Mouse (Mus musculus) embryonic facial prominence, embryonic 14.5 days (tissue): ENCODE results near the gene Kcnmb1. TPM values are rescaled to one million over a fixed set of nuclear protein-coding genes. Genes with fewer than 3 reads are reported as not detected.

Experiments
- ATAC-seq: fragments of 200-750 bp; cut with Nextera tagmentation; 2 replicates; pipeline ENCODE4 v1.8.0; 2017; ENCODE audit warnings: low read depth, moderate number of reproducible peaks, moderate TSS enrichment
- DNase-seq: peaks from one replicate; pipeline ENCODE4 v3.0.0-alpha.2; 2015; ENCODE audit warnings: low spot score
- H3K27ac ChIP-seq: fragments of 300-500 bp; sonication (generic); replicated peaks from 2 replicates; pipeline ENCODE4 v1.5.1; 2014; ENCODE audit warnings: low read depth, mild to moderate bottlenecking, low read length, moderate library complexity
- H3K27me3 ChIP-seq: fragments of 300-500 bp; sonication (generic); replicated peaks from 2 replicates; pipeline ENCODE4 v1.6.1; 2014; ENCODE audit warnings: low read length; ENCODE audit not compliant: control insufficient read depth, insufficient read depth
- H3K36me3 ChIP-seq: fragments of 300-500 bp; sonication (generic); 2 replicates; pipeline ENCODE4 v1.6.1; 2014; ENCODE audit warnings: low read length, mixed read lengths; ENCODE audit not compliant: control insufficient read depth, insufficient read depth
- H3K4me1 ChIP-seq: fragments of 300-500 bp; sonication (generic); 2 replicates; pipeline ENCODE4 v1.6.1; 2014; ENCODE audit warnings: antibody characterized with exemption, low read length; ENCODE audit not compliant: control insufficient read depth, insufficient read depth
- H3K4me2 ChIP-seq: fragments of 300-500 bp; sonication (generic); 2 replicates; pipeline ENCODE4 v1.6.1; 2014; ENCODE audit warnings: low read depth, mild to moderate bottlenecking, low read length, moderate library complexity, mixed read lengths
- H3K4me3 ChIP-seq: fragments of 300-500 bp; sonication (generic); 2 replicates; pipeline ENCODE4 v1.5.1; 2014; ENCODE audit warnings: low read depth, mild to moderate bottlenecking, low read length
- H3K9ac ChIP-seq: fragments of 300-500 bp; sonication (generic); 2 replicates; pipeline ENCODE4 v1.6.1; 2014; ENCODE audit warnings: low read depth, mild to moderate bottlenecking, low read length, moderate library complexity, mixed read lengths
- H3K9me3 ChIP-seq: fragments of 300-500 bp; sonication (generic); 2 replicates; pipeline ENCODE4 v1.6.1; 2016; ENCODE audit warnings: low read length; ENCODE audit not compliant: control insufficient read depth
- WGBS: fragments of 180-500 bp; shearing (Covaris S2); extraction: QIAGEN DNeasy Blood & Tissue Kit; methylation state at CpG from one replicate; pipeline ENCODE4 v1.1.7; 2014; 5-methylcytosine and 5-hydroxymethylcytosine counted together
- polyA plus RNA-seq: library from polyadenylated mRNA; unstranded; fragments of >200 nt; fragmentation: Nextera tagmentation; extraction: Ambion mirVana; gene quantifications from 2 replicates; pipeline ENCODE4 v1.2.1, GENCODE M21; 2014

The Kcnmb1 gene
- 0.09 and 0.22 TPM in 2 replicates for polyA plus RNA-seq

DNA sequence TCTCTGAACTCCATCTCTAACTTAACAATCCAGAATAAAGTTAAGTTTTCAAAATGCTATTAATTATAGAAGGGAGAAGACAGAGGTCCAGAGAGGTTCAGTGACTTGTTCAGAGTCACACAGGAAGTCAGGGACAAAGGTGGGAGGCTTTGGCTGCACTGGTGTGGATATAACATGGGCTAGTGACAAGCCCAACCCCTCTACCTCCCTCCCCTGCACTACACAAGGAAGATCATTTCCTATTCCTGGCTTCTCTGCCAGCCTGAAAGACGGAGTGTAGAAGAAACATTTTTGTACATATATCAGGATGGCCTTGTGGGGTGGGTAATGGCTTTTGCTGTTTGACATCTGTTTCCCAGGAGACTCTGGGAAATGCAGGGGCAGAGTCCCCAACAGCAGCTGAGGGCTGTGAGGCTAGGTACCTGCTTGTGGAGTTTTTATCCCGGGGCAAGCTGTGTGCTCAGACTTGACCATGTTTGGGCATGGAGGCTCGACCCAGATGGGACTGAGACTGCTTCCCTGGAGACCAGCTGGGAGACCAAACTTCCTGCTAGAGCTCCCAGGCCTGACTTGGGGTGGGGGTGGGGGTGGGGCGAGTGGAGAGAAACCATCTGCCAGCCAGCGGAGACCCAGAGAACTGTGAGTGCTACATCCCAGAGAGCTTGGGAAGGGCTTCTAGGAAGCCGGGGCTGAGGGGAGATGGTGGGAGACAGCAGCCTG lies at the start of gene Kcnmb1:
Gene Kcnmb1, plus strand, starts transcription at position 326 of the 720 bp plus-strand sequence.
- Histone ChIP-seq H3K4me1 (no peaks in the 10 kb centered on the region), H3K4me3 (no peak within 1 kb of the TSS), H3K9me3 (no peaks in the 10 kb centered on the region), H3K9ac (no peak within 1 kb of the TSS), H3K36me3 (no peaks in the 10 kb centered on the region), H3K27ac (no peak within 1 kb of the TSS), H3K4me2 (no peak within 1 kb of the TSS), H3K27me3 (no peaks in the 10 kb centered on the region)
- DNase-seq, result peak; percentile 43
- 33% methylated on average over 6 of the region's 6 CpGs for WGBS
- no peak for ATAC-seq

DNA sequence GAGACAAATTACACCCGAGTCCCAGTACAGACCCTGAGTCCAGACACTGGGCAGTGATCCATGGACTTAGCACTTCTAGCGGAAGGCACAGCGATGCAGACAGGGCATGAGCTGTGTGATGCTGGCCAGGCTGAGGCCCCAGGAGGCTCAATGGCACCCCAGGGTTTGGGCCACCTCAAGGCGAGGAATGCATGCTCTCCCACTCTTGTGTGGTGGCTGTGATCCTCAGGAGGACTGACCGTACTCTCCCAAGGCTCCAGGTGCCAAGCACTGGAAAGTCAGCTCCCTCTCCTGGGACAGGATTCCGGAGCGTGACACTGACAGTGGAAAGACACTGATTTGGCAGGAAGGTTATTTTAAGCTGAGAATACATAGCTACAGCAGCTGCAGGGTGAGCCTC lies 49.8 kb upstream of the Kcnmb1 start:
- no peak overlapping the region for H3K4me3 ChIP-seq
- H3K4me1 ChIP-seq, result no peaks in the 10 kb centered on the region
- H3K36me3 ChIP-seq, result no peaks in the 10 kb centered on the region
- no peaks in the 10 kb centered on the region for H3K9me3 ChIP-seq
- H3K9ac ChIP-seq, result no peak overlapping the region
- no peak overlapping the region for H3K4me2 ChIP-seq
- 85% methylated on average over 7 of the region's 7 CpGs for WGBS
- no peak for ATAC-seq
- 0 out of 2 replicates have a peak, but pooled peaks cover 3% of the 10 kb centered on the region for H3K27me3 ChIP-seq
- no peak for DNase-seq
- H3K27ac ChIP-seq, result no peak overlapping the region

DNA sequence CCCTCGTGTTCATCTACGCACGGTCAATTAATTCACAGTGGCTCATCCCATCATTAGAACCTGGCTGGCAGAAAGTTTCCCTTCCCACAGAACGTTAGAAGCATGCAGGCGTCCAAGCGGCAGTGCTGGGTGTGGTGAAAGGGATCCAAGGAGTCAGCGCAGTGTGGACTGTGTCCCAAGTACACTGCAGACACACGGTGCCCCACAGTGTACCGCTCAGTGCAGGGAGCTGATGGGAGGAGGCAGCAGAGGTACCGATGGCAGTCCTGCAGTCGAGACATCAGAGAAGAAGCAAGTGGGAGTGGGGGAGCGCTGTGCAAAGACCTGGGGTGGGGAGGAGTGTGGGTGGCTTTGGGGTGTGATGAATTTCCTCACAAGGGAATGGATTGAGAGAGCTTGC lies 48.6 kb upstream of the Kcnmb1 start:
- Histone ChIP-seq H3K27ac (no peak overlapping the region), H3K36me3 (no peaks in the 10 kb centered on the region), H3K4me2 (no peak overlapping the region), H3K4me3 (no peak overlapping the region), H3K9me3 (no peaks in the 10 kb centered on the region), H3K9ac (no peak overlapping the region), H3K4me1 (no peaks in the 10 kb centered on the region), H3K27me3 (0 out of 2 replicates have a peak, but pooled peaks cover 3% of the 10 kb centered on the region)
- ATAC-seq (no peak), DNase-seq (no peak)
- WGBS, result 78% methylated on average over 12 of the region's 12 CpGs

DNA sequence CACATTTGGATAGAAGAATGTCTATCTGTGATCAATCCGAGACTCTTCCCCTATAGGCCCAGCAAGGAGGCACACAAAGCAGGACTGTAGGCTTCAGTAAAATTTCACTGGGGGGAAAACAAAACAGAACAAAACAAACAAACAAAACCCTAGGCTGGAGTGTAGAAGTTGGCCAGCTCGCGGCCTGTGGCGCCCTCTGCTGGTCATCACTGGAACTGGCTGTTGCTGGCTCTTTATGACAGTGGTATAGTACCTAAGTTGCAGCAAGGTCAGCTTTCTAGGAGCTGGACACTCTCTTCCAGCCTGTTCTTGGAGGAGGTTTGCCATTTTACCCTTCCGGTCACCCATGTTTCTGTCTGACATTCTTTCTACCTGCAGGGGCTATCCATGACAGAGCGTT lies 45.2 kb upstream of the Kcnmb1 start:
- Histone ChIP-seq H3K4me2 (no peak overlapping the region), H3K9ac (no peak overlapping the region), H3K9me3 (no peaks in the 10 kb centered on the region), H3K27me3 (0 out of 2 replicates have a peak, but pooled peaks cover 3% of the 10 kb centered on the region), H3K36me3 (no peaks in the 10 kb centered on the region), H3K27ac (no peak overlapping the region), H3K4me3 (no peak overlapping the region), H3K4me1 (no peaks in the 10 kb centered on the region)
- ATAC-seq, result 0 out of 2 replicates have a peak, but pooled peaks have one; percentile 60
- WGBS, result 23% methylated on average over 6 of the region's 6 CpGs
- DNase-seq, result no peak

DNA sequence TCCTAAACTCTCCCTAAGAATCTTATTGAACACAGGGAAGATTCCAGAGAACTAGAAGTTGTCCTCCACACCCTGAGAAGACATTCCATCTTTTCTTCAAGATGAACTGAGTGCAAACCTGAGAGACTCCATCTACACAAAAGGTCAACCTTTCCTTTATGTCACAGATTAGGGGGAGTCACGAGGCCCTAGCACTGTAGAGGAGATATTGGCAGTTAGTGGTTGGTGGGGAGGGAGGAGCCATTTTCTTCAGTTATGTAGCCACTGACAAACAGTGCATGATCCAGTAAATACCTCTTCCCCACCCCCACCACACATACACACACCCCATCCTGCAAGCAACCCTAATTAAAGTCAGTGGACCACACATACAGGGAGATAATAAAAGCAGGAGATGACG lies 44.4 kb upstream of the Kcnmb1 start:
- no peak overlapping the region for H3K27ac ChIP-seq
- ATAC-seq, result no peak
- H3K4me2 ChIP-seq, result no peak overlapping the region
- H3K4me3 ChIP-seq, result no peak overlapping the region
- H3K27me3 ChIP-seq, result no peaks in the 10 kb centered on the region
- H3K36me3 ChIP-seq, result no peaks in the 10 kb centered on the region
- WGBS, result 36% methylated on average over 2 of the region's 2 CpGs
- no peak overlapping the region for H3K9ac ChIP-seq
- H3K9me3 ChIP-seq, result no peaks in the 10 kb centered on the region
- no peak for DNase-seq
- no peaks in the 10 kb centered on the region for H3K4me1 ChIP-seq

DNA sequence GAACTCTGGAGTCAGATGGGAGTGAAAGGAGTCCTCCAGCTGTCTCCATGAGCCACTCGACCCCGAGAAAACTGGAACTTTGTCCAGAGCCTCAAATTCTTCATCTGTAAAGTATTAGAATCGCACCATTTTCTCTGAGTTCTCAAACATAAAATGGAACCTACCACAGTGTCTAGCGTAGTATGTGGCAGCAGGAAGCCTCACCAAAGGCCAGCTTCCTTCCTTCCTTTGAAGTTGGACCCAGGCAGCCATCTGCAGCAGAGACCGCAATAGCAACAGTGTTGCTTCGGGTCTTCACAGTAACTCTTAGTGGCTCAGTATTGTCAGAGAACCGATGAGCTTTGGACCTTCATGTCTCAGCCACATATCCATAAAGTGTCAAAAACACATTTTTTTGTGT lies 43.0 kb upstream of the Kcnmb1 start:
- Histone ChIP-seq H3K27ac (no peak overlapping the region), H3K4me3 (no peak overlapping the region), H3K27me3 (no peaks in the 10 kb centered on the region), H3K9ac (no peak overlapping the region), H3K36me3 (no peaks in the 10 kb centered on the region), H3K4me2 (no peak overlapping the region), H3K4me1 (no peaks in the 10 kb centered on the region), H3K9me3 (no peaks in the 10 kb centered on the region)
- 77% methylated on average over 7 of the region's 7 CpGs for WGBS
- ATAC-seq (no peak), DNase-seq (no peak)

DNA sequence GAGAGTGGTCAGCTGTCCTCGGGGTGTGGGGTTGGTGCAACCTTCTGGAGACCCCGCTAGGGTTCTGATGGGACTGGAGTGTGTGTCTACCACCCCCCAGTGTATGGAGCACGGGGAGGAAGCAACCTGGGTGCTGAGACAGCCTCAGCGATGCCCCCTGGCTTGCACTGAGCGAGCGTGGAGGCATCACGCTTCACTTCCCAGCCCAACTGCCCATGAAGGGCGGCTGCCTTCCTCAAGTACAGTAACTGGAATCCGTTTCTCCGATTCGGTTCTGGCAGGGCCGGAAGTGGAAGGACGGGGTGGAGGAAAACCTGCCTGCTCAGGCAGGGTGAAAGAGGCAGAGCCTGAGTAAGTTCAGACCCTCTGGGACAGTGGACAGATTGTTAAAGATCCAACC lies 41.4 kb upstream of the Kcnmb1 start:
- H3K4me3 ChIP-seq, result no peak overlapping the region
- no peak for DNase-seq
- 80% methylated on average over 13 of the region's 13 CpGs for WGBS
- no peaks in the 10 kb centered on the region for H3K27me3 ChIP-seq
- H3K4me2 ChIP-seq, result no peak overlapping the region
- no peaks in the 10 kb centered on the region for H3K4me1 ChIP-seq
- no peak overlapping the region for H3K9ac ChIP-seq
- H3K9me3 ChIP-seq, result no peaks in the 10 kb centered on the region
- ATAC-seq, result no peak
- H3K27ac ChIP-seq, result no peak overlapping the region
- H3K36me3 ChIP-seq, result no peaks in the 10 kb centered on the region

DNA sequence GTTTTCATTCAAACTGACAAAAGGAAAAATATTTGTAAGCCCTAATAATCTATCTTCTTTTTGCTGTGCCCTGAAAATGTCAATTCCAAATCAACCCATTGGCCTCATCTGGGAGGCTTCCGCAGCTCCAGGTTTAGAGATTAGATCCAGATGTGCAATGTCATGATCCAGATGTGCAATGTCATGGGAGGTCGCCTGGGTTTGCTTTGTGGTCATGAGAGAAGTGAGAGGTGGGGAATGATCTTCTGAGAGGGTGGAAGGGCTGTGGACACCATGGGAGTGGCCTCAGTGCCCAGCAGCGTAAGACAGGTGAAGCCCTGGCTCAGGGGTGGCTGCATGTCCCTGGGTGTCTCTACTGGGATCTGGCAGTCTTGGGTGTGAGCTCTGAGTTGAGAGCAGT lies 39.8 kb upstream of the Kcnmb1 start:
- DNase-seq (no peak), ATAC-seq (no peak)
- no peak overlapping the region for H3K4me2 ChIP-seq
- H3K9ac ChIP-seq, result no peak overlapping the region
- H3K4me3 ChIP-seq, result no peak overlapping the region
- no peaks in the 10 kb centered on the region for H3K36me3 ChIP-seq
- no peaks in the 10 kb centered on the region for H3K4me1 ChIP-seq
- no peaks in the 10 kb centered on the region for H3K9me3 ChIP-seq
- WGBS, result 25% methylated on average over 3 of the region's 3 CpGs
- H3K27me3 ChIP-seq, result no peaks in the 10 kb centered on the region
- H3K27ac ChIP-seq, result no peak overlapping the region

DNA sequence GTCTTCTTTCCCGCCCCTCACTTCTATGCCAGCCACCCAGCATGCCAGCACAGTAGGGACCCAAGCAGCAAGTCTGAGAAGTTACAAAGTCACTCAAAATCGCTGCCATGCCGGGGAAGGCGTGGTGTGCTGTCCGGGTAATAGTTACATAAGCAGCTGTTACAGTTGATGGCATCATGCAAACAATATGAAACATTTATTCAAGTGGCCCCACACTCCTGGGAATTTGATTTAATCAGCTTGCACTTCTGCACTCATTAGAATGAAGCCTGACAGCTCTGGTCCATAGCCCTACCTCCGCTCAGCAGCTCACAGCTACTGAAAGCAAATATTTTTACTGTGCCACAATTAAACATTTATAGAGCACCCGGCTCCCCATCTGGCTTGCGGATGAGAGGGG lies 37.0 kb upstream of the Kcnmb1 start:
- Histone ChIP-seq H3K4me3 (no peak overlapping the region), H3K36me3 (no peaks in the 10 kb centered on the region), H3K9ac (no peak overlapping the region), H3K4me1 (no peaks in the 10 kb centered on the region), H3K4me2 (no peak overlapping the region), H3K27ac (no peak overlapping the region), H3K27me3 (no peaks in the 10 kb centered on the region), H3K9me3 (no peaks in the 10 kb centered on the region)
- ATAC-seq, result no peak
- WGBS, result 61% methylated on average over 8 of the region's 8 CpGs
- DNase-seq, result no peak
